Mouse (Mus musculus) kidney, embryonic 16.5 days (tissue): ENCODE measurements at regions not wholly inside any gene's neighbourhood (a gene's known extent, or its start where the extent isn't known, plus 50 kb on each side); places are given as distances from the start of the nearest gene placed in this dataset.

Source experiments
- ATAC-seq: fragments of 200-750 bp; cut with Nextera tagmentation; 2 replicates; pipeline ENCODE4 v1.8.0; 2017; ENCODE audit warnings: moderate TSS enrichment; ENCODE audit not compliant: low FRiP score, low TSS enrichment
- H3K27ac ChIP-seq: fragments of 300-500 bp; sonication (generic); 2 replicates; pipeline ENCODE4 v1.5.1; 2014; ENCODE audit warnings: low read length
- H3K27me3 ChIP-seq: fragments of 300-500 bp; sonication (generic); 2 replicates; pipeline ENCODE4 v1.6.1; 2014; ENCODE audit warnings: low read length, control low read depth, mixed read lengths; ENCODE audit not compliant: insufficient read depth
- H3K36me3 ChIP-seq: fragments of 300-500 bp; sonication (generic); 2 replicates; pipeline ENCODE4 v1.6.1; 2014; ENCODE audit warnings: low read length, control low read depth, mixed read lengths; ENCODE audit not compliant: insufficient read depth
- H3K4me1 ChIP-seq: fragments of 300-500 bp; sonication (generic); 2 replicates; pipeline ENCODE4 v1.6.1; 2014; ENCODE audit warnings: low read length, control low read depth, mixed read lengths; ENCODE audit not compliant: insufficient read depth
- H3K4me2 ChIP-seq: fragments of 300-500 bp; sonication (generic); replicated peaks from 2 replicates; pipeline ENCODE4 v1.6.1; 2014; ENCODE audit warnings: low read depth, low read length
- H3K4me3 ChIP-seq: fragments of 300-500 bp; sonication (generic); 2 replicates; pipeline ENCODE4 v1.5.1; 2014; ENCODE audit warnings: mild to moderate bottlenecking, low read length
- H3K9ac ChIP-seq: fragments of 300-500 bp; sonication (generic); replicated peaks from 2 replicates; pipeline ENCODE4 v1.6.1; 2014; ENCODE audit warnings: low read length
- H3K9me3 ChIP-seq: fragments of 300-500 bp; sonication (generic); 2 replicates; pipeline ENCODE4 v1.6.1; 2016; ENCODE audit warnings: low read length, control low read depth
- WGBS: fragments of 180-500 bp; shearing (Covaris S2); extraction: QIAGEN DNeasy Blood & Tissue Kit; methylation state at CpG from one replicate; pipeline ENCODE4 v1.1.7; 2014; 5-methylcytosine and 5-hydroxymethylcytosine counted together

GRCm38 (mm10) chr16:86346916-86347315 lies 445.3 kb upstream of the Adamts5 start:
- 14% methylated on average over 3 of the region's 3 CpGs for WGBS

GRCm38 (mm10) chr16:86340311-86340710 lies 438.7 kb upstream of the Adamts5 start:
- H3K9me3 ChIP-seq = no peaks in the 10 kb centered on the region
- WGBS = 76% methylated on average over 2 of the region's 2 CpGs
- no peak overlapping the region for H3K9ac ChIP-seq

More at GRCm38 (mm10) chr16:86346916-86347315, 445.3 kb upstream of the Adamts5 start:
- H3K27ac ChIP-seq = no peak overlapping the region
- H3K27me3 ChIP-seq = no peaks in the 10 kb centered on the region
- H3K9me3 ChIP-seq = no peaks in the 10 kb centered on the region
- H3K4me2 ChIP-seq = no peak overlapping the region
- no peaks in the 10 kb centered on the region for H3K36me3 ChIP-seq
- no peaks in the 10 kb centered on the region for H3K4me1 ChIP-seq
- no peak overlapping the region for H3K9ac ChIP-seq
- ATAC-seq = peak; percentile 94
- H3K4me3 ChIP-seq = no peak overlapping the region

GRCm38 (mm10) chr16:86325406-86325805 lies 423.8 kb upstream of the Adamts5 start:
- Histone ChIP-seq H3K4me2 (no peak overlapping the region), H3K9me3 (no peaks in the 10 kb centered on the region), H3K9ac (no peak overlapping the region), H3K27me3 (no peaks in the 10 kb centered on the region), H3K27ac (no peak overlapping the region), H3K4me3 (no peak overlapping the region), H3K36me3 (no peaks in the 10 kb centered on the region), H3K4me1 (no peaks in the 10 kb centered on the region)
- ATAC-seq = no peak
- WGBS = 57% methylated on average over 2 of the region's 2 CpGs

More at GRCm38 (mm10) chr16:86340311-86340710, 438.7 kb upstream of the Adamts5 start:
- no peaks in the 10 kb centered on the region for H3K36me3 ChIP-seq
- H3K4me2 ChIP-seq = no peak overlapping the region
- ATAC-seq = no peak
- no peak overlapping the region for H3K4me3 ChIP-seq
- no peaks in the 10 kb centered on the region for H3K27me3 ChIP-seq
- H3K27ac ChIP-seq = no peak overlapping the region
- H3K4me1 ChIP-seq = no peaks in the 10 kb centered on the region

- 45% methylated on average over 2 of the region's 2 CpGs for WGBS
- Histone ChIP-seq H3K27ac (no peak overlapping the region), H3K9me3 (no peaks in the 10 kb centered on the region), H3K4me2 (no peak overlapping the region), H3K9ac (no peak overlapping the region), H3K36me3 (no peaks in the 10 kb centered on the region), H3K27me3 (no peaks in the 10 kb centered on the region), H3K4me3 (no peak overlapping the region), H3K4me1 (no peaks in the 10 kb centered on the region)
- ATAC-seq = no peak
Measured at GRCm38 (mm10) chr16:86318898-86319297, 417.3 kb upstream of the Adamts5 start.

- Histone ChIP-seq H3K9ac (no peak overlapping the region), H3K36me3 (no peaks in the 10 kb centered on the region), H3K27me3 (no peaks in the 10 kb centered on the region), H3K27ac (no peak overlapping the region), H3K4me2 (no peak overlapping the region), H3K9me3 (no peaks in the 10 kb centered on the region), H3K4me3 (no peak overlapping the region), H3K4me1 (no peaks in the 10 kb centered on the region)
- no peak for ATAC-seq
- 52% methylated on average over 2 of the region's 2 CpGs for WGBS
Measured at GRCm38 (mm10) chr16:86309696-86310095, 408.1 kb upstream of the Adamts5 start.

- no peak for ATAC-seq
- Histone ChIP-seq H3K9ac (no peak overlapping the region), H3K4me1 (peaks cover 2% of the 10 kb centered on the region; the same call in 1 of the 2 replicates), H3K9me3 (no peaks in the 10 kb centered on the region), H3K4me2 (no peak overlapping the region), H3K27me3 (no peaks in the 10 kb centered on the region), H3K27ac (no peak overlapping the region), H3K36me3 (no peaks in the 10 kb centered on the region), H3K4me3 (no peak overlapping the region)
- 77% methylated on average over 2 of the region's 2 CpGs for WGBS
Measured at GRCm38 (mm10) chr16:86303869-86304268, 402.2 kb upstream of the Adamts5 start.

GRCm38 (mm10) chr16:86302451-86303145 lies 401.0 kb upstream of the Adamts5 start:
- Histone ChIP-seq H3K4me2 (no peak overlapping the region), H3K27me3 (no peaks in the 10 kb centered on the region), H3K4me3 (no peak overlapping the region), H3K9me3 (no peaks in the 10 kb centered on the region), H3K9ac (no peak overlapping the region), H3K36me3 (no peaks in the 10 kb centered on the region), H3K27ac (no peak overlapping the region), H3K4me1 (peaks cover 2% of the 10 kb centered on the region; the same call in 1 of the 2 replicates)
- ATAC-seq = peak; percentile 86; the same call in 1 of the 2 replicates
- 45% methylated on average over 3 of the region's 3 CpGs for whole genome bisulfite sequencing

- Histone ChIP-seq H3K36me3 (no peaks in the 10 kb centered on the region), H3K4me2 (no peak overlapping the region), H3K4me3 (no peak overlapping the region), H3K27ac (no peak overlapping the region), H3K9ac (no peak overlapping the region), H3K9me3 (no peaks in the 10 kb centered on the region), H3K4me1 (no peaks in the 10 kb centered on the region), H3K27me3 (no peaks in the 10 kb centered on the region)
- no peak for ATAC-seq
- WGBS = 86% methylated on average over 2 of the region's 2 CpGs
Measured at GRCm38 (mm10) chr16:86294436-86294835, 392.8 kb upstream of the Adamts5 start.

- Histone ChIP-seq H3K9ac (no peak overlapping the region), H3K4me3 (no peak overlapping the region), H3K4me2 (no peak overlapping the region), H3K27ac (no peak overlapping the region), H3K9me3 (no peaks in the 10 kb centered on the region), H3K36me3 (no peaks in the 10 kb centered on the region), H3K27me3 (no peaks in the 10 kb centered on the region), H3K4me1 (no peaks in the 10 kb centered on the region)
- no peak for ATAC-seq
- 69% methylated on average over 2 of the region's 2 CpGs for WGBS
Measured at GRCm38 (mm10) chr16:86281326-86281725, 379.7 kb upstream of the Adamts5 start.

- Histone ChIP-seq H3K27me3 (no peaks in the 10 kb centered on the region), H3K4me2 (no peak overlapping the region), H3K4me1 (no peaks in the 10 kb centered on the region), H3K9ac (no peak overlapping the region), H3K9me3 (no peaks in the 10 kb centered on the region), H3K36me3 (no peaks in the 10 kb centered on the region), H3K4me3 (no peak overlapping the region), H3K27ac (no peak overlapping the region)
- WGBS = 76% methylated on average over 1 of the region's 1 CpGs
- ATAC-seq = no peak
Measured at GRCm38 (mm10) chr16:86277031-86277430, 375.4 kb upstream of the Adamts5 start.
